Mouse (Mus musculus) c-Kit-positive CD71-negative TER-119-negative erythroid progenitor cells, embryonic 14.5 days (primary cell): ENCODE measurements around the gene Vmn1r26.
"Not testable (repeated sequence)": the region's sequence is repeated elsewhere in the genome, so short reads cannot be mapped to it uniquely, and the experiment has no call there.

ENCODE experiments used
- DNase-seq: peaks from one replicate; pipeline ENCODE4 v3.0.0-alpha.2; 2013; ENCODE audit warnings: low read depth

Vmn1r26 gene

GRCm38 (mm10) chr6:58015059-58015458 is at the start of gene Vmn1r26:
Gene Vmn1r26 (minus strand): TSS chr6:58015159.
- no peak for DNase-seq

GRCm38 (mm10) chr6:58044025-58044424 is 29.1 kb upstream of the Vmn1r26 start:
- no peak for DNase-seq

- DNase-seq = not testable (repeated sequence)
These were observed 2.5 kb upstream of the Vmn1r26 start for GRCm38 (mm10) chr6:58017478-58017877.

DNA sequence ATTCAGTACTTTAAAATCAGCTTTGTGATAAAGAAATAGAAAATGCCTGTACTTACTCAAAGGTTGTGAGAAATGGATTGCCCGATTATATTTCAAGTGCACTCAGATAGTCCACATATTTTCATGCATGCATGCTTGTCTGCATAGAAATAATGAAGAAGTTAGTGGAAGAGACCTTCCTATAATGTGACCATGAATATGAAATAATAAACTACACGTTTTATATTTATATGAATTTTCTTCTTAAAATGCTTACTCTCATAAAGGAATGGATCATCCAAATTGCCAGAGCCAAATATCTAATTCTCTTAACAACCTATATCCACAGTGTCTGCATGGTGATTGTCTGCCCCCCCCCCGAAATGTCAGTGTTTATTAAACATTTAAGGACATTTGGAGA is 34.2 kb downstream of the Vmn1r26 start, which contains the start of gene Vmn1r25:
Gene Vmn1r25 (minus strand): TSS at position 101 of the 400 bp plus-strand sequence.
- DNase-seq = no peak

- DNase-seq = not testable (repeated sequence)
These were observed 53.6 kb downstream of the Vmn1r26 start, which contains the start of gene Vmn1r24 for GRCm38 (mm10) chr6:57961403-57961802. Gene Vmn1r24 (minus strand): TSS chr6:57961503.
